Mouse (Mus musculus) cerebellum, adult 9-10 months (tissue): ENCODE results near the gene Dgki.
A peak's percentile ranks its signal among the peaks of the same experiment; 100 is the strongest.

Experiments
- DNase-seq: peaks from one replicate; pipeline ENCODE4 v3.0.0; 2022

The Dgki gene

GRCm38 (mm10) chr6:36841174-36841573, 458.8 kb downstream of the Dgki start:
- DNase-seq: no peak

DNA sequence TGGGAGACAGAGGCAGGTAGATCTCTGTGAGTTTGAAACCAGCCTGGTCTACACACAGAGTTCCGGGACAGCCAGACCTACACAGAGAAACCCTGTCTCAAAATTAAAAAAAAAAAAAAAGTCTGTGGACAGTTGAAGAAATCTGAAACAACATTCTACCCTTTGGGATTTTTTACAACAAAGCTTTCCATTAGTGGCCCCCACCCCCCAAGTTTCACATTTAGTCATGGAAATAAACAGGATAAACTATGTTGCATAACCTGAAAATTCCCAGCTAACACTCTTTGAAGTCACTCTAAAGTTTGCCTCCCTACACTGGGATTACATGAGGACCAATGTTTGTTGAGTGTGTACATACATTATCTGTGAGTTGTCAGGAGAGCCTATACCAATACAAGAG, 461.2 kb downstream of the Dgki start:
- no peak for DNase-seq

- DNase-seq: no peak
Measured at GRCm38 (mm10) chr6:36835351-36835750, 464.6 kb downstream of the Dgki start.

DNA sequence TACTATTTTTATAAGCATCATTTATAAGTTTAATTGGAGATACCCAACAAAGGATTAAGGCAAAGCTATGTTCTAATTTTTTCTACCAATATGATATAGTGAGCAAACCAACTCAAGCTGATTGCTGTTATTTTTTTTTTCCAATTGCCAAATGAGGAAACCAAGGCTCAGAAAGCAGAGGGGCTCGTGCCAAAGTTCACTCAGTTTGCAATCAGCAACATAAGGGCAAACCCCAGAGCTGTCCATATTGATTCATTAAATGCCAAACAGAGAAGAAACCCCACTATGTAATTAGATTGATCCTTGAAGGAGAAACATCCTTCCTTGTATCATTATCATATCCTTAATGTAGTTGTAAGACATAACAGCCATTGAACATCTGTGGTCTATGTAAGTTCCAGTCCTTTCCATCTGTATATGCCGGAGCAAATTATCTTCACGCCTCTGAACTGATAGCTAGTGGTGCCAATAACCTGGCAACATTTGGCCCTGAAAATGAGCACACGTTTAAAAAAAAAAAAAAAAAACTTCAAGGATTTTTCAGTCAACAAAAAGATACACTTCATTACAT, 465.2 kb downstream of the Dgki start:
- DNase-seq: no peak

GRCm38 (mm10) chr6:36832681-36833080, 467.3 kb downstream of the Dgki start:
- DNase-seq: no peak

DNA sequence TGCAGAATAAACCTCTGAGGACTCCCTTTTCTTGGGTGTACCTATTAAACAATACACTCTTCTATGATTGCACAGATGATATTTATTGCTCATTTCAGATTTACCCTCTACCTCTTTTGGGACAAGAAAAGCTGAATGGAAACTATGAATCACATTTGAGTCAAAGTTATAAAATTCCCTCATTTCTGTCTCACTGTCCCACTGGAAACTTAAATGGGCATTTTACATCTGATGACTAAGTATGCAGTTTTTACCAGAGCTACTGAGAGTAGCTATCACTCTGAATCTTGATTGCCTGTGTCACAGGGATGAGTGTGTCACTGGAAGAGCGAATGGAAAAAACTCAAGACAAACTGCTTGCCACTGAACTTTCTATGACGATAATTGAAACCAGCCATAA, 467.8 kb downstream of the Dgki start:
- DNase-seq: no peak

DNA sequence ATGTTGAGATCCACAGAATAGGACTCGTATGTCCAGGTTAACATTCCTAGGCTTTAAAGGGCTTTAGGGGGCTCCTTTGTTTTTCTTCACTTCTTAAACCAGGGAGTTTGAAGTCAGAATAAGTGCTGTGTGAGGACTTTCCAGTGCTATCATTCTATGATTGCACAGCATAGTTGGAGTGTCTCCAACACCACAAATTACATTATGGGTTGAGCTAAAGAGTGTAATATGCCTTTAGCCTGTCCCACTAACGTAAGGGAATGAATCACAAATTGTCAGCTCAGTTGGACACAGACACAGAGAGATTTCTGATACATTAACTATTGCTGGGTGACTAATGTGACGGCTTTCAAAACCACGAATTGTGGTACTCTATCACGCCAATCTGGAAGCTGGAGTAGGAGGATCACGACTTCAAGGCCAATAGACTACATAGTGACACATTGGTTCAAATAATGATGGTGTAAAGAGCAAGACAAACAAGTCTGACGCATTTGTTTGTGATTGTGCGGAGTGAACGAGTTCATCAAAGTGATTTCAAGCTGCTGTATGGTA, 469.5 kb downstream of the Dgki start:
- no peak for DNase-seq

GRCm38 (mm10) chr6:36819784-36820050, 480.3 kb downstream of the Dgki start:
- DNase-seq: no peak

DNA sequence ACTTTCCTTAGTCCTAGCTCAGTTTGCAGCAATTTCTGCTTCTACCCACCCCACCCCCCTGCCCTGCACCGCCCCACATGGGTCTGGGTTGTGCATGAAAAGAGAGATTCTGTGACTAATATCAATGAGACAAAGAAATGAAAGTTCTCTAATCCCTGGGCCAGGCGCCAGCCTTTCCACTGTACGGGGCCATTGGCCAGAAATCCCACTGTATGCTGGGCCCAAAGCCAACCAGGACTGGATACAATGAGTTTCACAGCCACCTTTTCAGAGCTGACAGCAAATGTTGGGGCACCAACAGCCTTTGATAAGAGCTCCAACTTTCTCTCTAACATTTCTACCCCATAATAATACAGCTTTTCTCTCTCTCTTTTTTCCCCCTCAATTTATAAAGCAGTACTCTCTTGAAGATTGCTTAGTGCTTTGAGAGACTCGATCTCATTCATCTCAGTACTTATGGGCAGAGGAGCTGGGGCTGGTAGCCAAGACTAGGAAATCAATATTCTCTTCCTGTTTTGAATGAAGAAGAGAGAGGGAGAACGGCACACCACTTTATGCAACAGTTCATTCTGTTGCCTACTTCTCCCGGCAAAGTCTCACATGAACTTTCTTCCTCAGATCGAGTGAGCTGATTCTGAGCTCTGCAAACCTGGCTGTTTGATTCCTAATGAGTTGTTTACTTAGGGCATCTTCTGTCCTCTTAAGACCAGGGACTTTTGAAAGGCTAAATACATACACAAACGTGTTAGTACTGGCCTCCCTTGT, 480.8 kb downstream of the Dgki start:
- peak; percentile 73 for DNase-seq

DNA sequence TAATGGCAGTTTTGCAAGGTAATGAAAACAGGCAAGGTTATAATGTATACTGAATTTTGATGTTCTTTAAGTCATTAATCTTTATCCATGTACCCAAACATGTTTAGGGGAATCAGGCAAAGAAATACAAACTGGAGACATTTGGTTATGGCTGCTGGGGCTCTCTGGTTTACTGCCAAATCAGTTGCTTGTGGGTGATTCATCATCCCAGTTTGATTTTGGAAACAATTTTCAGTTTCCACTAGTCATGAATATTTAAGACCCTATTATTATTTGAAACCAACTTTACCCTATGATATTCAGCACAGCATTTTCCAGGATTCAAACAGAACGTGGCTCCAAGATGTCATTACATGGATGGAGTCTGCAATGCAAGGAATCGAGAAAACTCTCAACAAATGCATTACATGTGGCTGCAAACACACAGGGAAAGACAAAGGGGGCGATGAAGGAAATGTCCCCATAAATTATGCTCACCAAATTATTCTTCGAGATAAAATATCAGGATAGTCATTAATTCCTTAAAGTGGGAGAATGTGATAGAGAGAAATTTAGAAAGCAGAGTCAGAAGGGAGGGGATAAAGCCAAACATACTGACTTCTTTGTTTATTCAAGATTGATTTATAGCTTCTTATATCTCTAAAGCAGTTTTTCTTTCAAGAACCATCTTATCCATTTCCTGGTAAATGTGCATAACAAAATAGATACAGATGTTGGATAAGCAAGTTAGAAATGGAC, 481.5 kb downstream of the Dgki start:
- DNase-seq: no peak

DNA sequence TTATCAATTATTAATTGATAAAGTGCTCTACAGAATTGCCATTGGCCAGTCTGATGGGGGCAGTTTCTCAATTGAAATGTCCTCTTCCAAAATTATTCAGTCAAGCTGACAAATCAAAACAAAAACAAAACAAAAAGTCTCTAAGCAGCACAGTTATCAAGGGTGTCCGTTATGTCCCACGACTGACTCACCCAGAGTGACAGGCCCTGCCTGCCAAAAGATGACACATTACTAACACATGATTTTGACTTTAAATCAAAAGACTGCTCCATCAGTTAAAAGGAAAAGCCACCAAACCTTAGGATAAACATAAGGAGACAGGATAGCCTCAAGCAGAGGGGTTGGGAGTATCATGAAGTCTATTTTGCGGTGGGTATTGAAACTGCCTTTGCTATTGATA, 483.3 kb downstream of the Dgki start:
- DNase-seq: no peak

GRCm38 (mm10) chr6:36815992-36816391, 484.0 kb downstream of the Dgki start:
- no peak for DNase-seq

- no peak for DNase-seq
Measured at GRCm38 (mm10) chr6:36812666-36813515, 487.1 kb downstream of the Dgki start.

- no peak for DNase-seq
Measured at GRCm38 (mm10) chr6:36810448-36810847, 489.5 kb downstream of the Dgki start.

GRCm38 (mm10) chr6:36809747-36810285, 490.2 kb downstream of the Dgki start, which contains the start of gene Ptn:
Gene Ptn, minus strand, starts transcription at chr6:36810220.
- DNase-seq: peak; percentile 45

DNA sequence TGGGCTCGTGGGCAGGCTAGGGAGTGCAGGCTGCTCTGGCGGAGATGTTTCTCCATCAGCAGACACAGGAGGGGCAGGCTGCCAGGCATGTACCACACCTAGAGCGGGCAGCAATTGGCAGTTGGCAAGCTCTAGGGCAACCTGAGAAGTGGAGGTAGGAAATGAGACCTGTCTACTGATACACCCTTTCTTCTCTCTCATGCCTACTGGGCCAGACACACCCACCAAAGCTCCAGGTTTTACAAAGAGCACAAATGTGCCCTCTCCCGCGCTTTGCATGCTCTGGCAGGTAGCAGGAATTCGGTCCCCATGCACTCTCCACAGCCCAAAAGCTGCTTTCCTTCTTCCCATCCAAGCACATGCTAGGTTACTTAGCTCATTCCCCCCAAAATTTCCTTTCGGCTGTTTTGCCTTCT, 490.7 kb downstream of the Dgki start:
- DNase-seq: peak; percentile 69

- DNase-seq: no peak
Measured at GRCm38 (mm10) chr6:36808306-36809058, 491.5 kb downstream of the Dgki start.

- no peak for DNase-seq
Measured at GRCm38 (mm10) chr6:36806906-36807305, 493.1 kb downstream of the Dgki start.

GRCm38 (mm10) chr6:36800309-36800946, 499.6 kb downstream of the Dgki start:
- no peak for DNase-seq

- DNase-seq: no peak
Measured at GRCm38 (mm10) chr6:36797066-36797655, 502.8 kb downstream of the Dgki start.
